Mouse (Mus musculus): ENCODE results near the gene Epn2. TPM values are rescaled to one million over a fixed set of nuclear protein-coding genes. Genes with fewer than 3 reads are reported as not detected.

Gene Epn2
- total RNA-seq, 1 experiment: 33.1 TPM

GRCm38 (mm10) chr11:61487936-61488335 is 91.6 kb downstream of the Epn2 start:
- Histone ChIP-seq H3K36me3 (ENCODE audit: control insufficient read depth, insufficient read depth, low read length, poor library complexity, severe bottlenecking) (peaks cover 45% of the 10 kb centered on the region), H3K9me3 (ENCODE audit: control insufficient read depth, insufficient read depth, low read depth, low read length) (no peaks in the 10 kb centered on the region), H3K4me1 (ENCODE audit: control insufficient read depth in 2 of 2, insufficient read depth in 2 of 2, low read length in 2 of 2, poor library complexity in 1 of 2) (peaks cover 4 to 31% of the 10 kb centered on the region in 2 experiments; a peak in 3 of 4 replicates), H3K4me3 (ENCODE audit: insufficient read depth in 1 of 2, low read depth in 1 of 2, low read length in 2 of 2, poor library complexity in 1 of 2, severe bottlenecking in 1 of 2) (no peak overlapping the region), H3K9ac (ENCODE audit: insufficient read depth, low read depth, low read length, poor library complexity, severe bottlenecking) (no peak overlapping the region), H3K27ac (ENCODE audit: insufficient read depth, low read depth, low read length, poor library complexity, severe bottlenecking) (no peak overlapping the region)
- in situ Hi-C loops (cut with MboI; ENCODE audit: low sequenced_read_pairs in 2 of 2, unreplicated experiment in 2 of 2): no loop called here
- TF ChIP-seq HCFC1 (IDR thresholded peaks at IDR 0.05; ENCODE audit: borderline replicate concordance, insufficient read depth, low read length) (no peak), ZNF384 (IDR thresholded peaks at IDR 0.05; ENCODE audit: low read depth, low read length) (no peak), ZC3H11A (IDR thresholded peaks at IDR 0.05; ENCODE audit: borderline replicate concordance, low read depth, low read length) (no peak), CHD2 (IDR thresholded peaks at IDR 0.05; ENCODE audit: low read depth, low read length) (no peak)
- no peak for DNase-seq (ENCODE audit: low read depth, low spot score)

DNA sequence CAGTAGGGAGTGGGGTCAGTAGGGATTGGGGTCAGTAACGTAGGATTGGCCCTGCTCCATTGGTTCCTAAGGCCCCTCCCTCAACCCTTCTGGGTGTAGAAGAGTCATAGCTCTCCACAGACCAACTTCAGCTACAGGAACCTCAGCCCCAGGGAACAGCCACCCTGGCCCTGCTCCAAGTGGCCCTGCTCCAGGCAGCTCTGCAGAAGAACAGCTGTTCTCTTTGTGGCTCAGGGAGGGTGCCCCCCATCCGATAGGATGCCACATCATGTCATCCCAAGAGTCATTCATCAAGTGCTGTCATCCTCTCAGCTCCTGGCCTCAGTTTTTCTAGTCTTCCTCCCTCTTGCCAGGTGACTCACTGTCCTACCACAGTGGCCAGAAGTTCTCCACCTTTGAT is 92.1 kb downstream of the Epn2 start:
- no peak overlapping the region for H3K4me3 ChIP-seq (ENCODE audit: insufficient read depth in 1 of 2, low read depth in 1 of 2, low read length in 2 of 2, poor library complexity in 1 of 2, severe bottlenecking in 1 of 2)
- peaks cover 41% of the 10 kb centered on the region for H3K36me3 ChIP-seq (ENCODE audit: control insufficient read depth, insufficient read depth, low read length, poor library complexity, severe bottlenecking)
- no peak overlapping the region for H3K9ac ChIP-seq (ENCODE audit: insufficient read depth, low read depth, low read length, poor library complexity, severe bottlenecking)
- in situ Hi-C loops (cut with MboI; ENCODE audit: low sequenced_read_pairs in 2 of 2, unreplicated experiment in 2 of 2): no loop called here
- DNase-seq (ENCODE audit: low read depth, low spot score): no peak
- H3K27ac ChIP-seq (ENCODE audit: insufficient read depth, low read depth, low read length, poor library complexity, severe bottlenecking): no peak overlapping the region
- no peaks in the 10 kb centered on the region for H3K9me3 ChIP-seq (ENCODE audit: control insufficient read depth, insufficient read depth, low read depth, low read length)
- TF ChIP-seq MAFK (IDR thresholded peaks at IDR 0.05; ENCODE audit: insufficient read depth, low read depth, low read length) (no peak), ZC3H11A (IDR thresholded peaks at IDR 0.05; ENCODE audit: borderline replicate concordance, low read depth, low read length) (no peak), HCFC1 (IDR thresholded peaks at IDR 0.05; ENCODE audit: borderline replicate concordance, insufficient read depth, low read length) (no peak), CHD2 (IDR thresholded peaks at IDR 0.05; ENCODE audit: low read depth, low read length) (no peak), ZNF384 (IDR thresholded peaks at IDR 0.05; ENCODE audit: low read depth, low read length) (no peak)
- peaks cover 4 to 27% of the 10 kb centered on the region in 2 experiments; a peak in 3 of 4 replicates for H3K4me1 ChIP-seq (ENCODE audit: control insufficient read depth in 2 of 2, insufficient read depth in 2 of 2, low read length in 2 of 2, poor library complexity in 1 of 2)

GRCm38 (mm10) chr11:61486458-61487219 is 92.8 kb downstream of the Epn2 start:
- H3K36me3 ChIP-seq (ENCODE audit: control insufficient read depth, insufficient read depth, low read length, poor library complexity, severe bottlenecking): peaks cover 38% of the 10 kb centered on the region
- no peak for TF ChIP-seq HCFC1 (IDR thresholded peaks at IDR 0.05; ENCODE audit: borderline replicate concordance, insufficient read depth, low read length)
- TF ChIP-seq CHD2 (IDR thresholded peaks at IDR 0.05; ENCODE audit: low read depth, low read length): no peak
- TF ChIP-seq ZC3H11A (IDR thresholded peaks at IDR 0.05; ENCODE audit: borderline replicate concordance, low read depth, low read length): no peak
- no peak for TF ChIP-seq MAFK (IDR thresholded peaks at IDR 0.05; ENCODE audit: insufficient read depth, low read depth, low read length)
- no peak for TF ChIP-seq ZNF384 (IDR thresholded peaks at IDR 0.05; ENCODE audit: low read depth, low read length)
- in situ Hi-C loops (cut with MboI; ENCODE audit: low sequenced_read_pairs in 2 of 2, unreplicated experiment in 2 of 2): no loop called here
- DNase-seq (ENCODE audit: low read depth, low spot score): no peak
- peaks cover 4 to 27% of the 10 kb centered on the region in 2 experiments; a peak in 3 of 4 replicates for H3K4me1 ChIP-seq (ENCODE audit: control insufficient read depth in 2 of 2, insufficient read depth in 2 of 2, low read length in 2 of 2, poor library complexity in 1 of 2)
- no peak overlapping the region for H3K4me3 ChIP-seq (ENCODE audit: insufficient read depth in 1 of 2, low read depth in 1 of 2, low read length in 2 of 2, poor library complexity in 1 of 2, severe bottlenecking in 1 of 2)
- H3K9me3 ChIP-seq (ENCODE audit: control insufficient read depth, insufficient read depth, low read depth, low read length): no peaks in the 10 kb centered on the region
- H3K9ac ChIP-seq (ENCODE audit: insufficient read depth, low read depth, low read length, poor library complexity, severe bottlenecking): no peak overlapping the region
- H3K27ac ChIP-seq (ENCODE audit: insufficient read depth, low read depth, low read length, poor library complexity, severe bottlenecking): no peak overlapping the region

GRCm38 (mm10) chr11:61485541-61486457 is 93.7 kb downstream of the Epn2 start:
- no peak for DNase-seq (ENCODE audit: low read depth, low spot score)
- peaks cover 30% of the 10 kb centered on the region for H3K36me3 ChIP-seq (ENCODE audit: control insufficient read depth, insufficient read depth, low read length, poor library complexity, severe bottlenecking)
- H3K4me1 ChIP-seq (ENCODE audit: control insufficient read depth in 2 of 2, insufficient read depth in 2 of 2, low read length in 2 of 2, poor library complexity in 1 of 2): peaks cover 4 to 27% of the 10 kb centered on the region in 2 experiments; a peak in 3 of 4 replicates
- H3K4me3 ChIP-seq (ENCODE audit: insufficient read depth in 1 of 2, low read depth in 1 of 2, low read length in 2 of 2, poor library complexity in 1 of 2, severe bottlenecking in 1 of 2): no peak overlapping the region
- no peaks in the 10 kb centered on the region for H3K9me3 ChIP-seq (ENCODE audit: control insufficient read depth, insufficient read depth, low read depth, low read length)
- no peak overlapping the region for H3K9ac ChIP-seq (ENCODE audit: insufficient read depth, low read depth, low read length, poor library complexity, severe bottlenecking)
- in situ Hi-C loops (cut with MboI; ENCODE audit: low sequenced_read_pairs in 2 of 2, unreplicated experiment in 2 of 2): no loop called here
- no peak for TF ChIP-seq HCFC1 (IDR thresholded peaks at IDR 0.05; ENCODE audit: borderline replicate concordance, insufficient read depth, low read length)
- no peak for TF ChIP-seq ZC3H11A (IDR thresholded peaks at IDR 0.05; ENCODE audit: borderline replicate concordance, low read depth, low read length)
- no peak for TF ChIP-seq MAFK (IDR thresholded peaks at IDR 0.05; ENCODE audit: insufficient read depth, low read depth, low read length)
- no peak for TF ChIP-seq CHD2 (IDR thresholded peaks at IDR 0.05; ENCODE audit: low read depth, low read length)
- no peak for TF ChIP-seq ZNF384 (IDR thresholded peaks at IDR 0.05; ENCODE audit: low read depth, low read length)
- H3K27ac ChIP-seq (ENCODE audit: insufficient read depth, low read depth, low read length, poor library complexity, severe bottlenecking): no peak overlapping the region

Measured in ES-E14 (cell line).